ENCODE assay signal across 8 mouse cellular contexts in genomic region chr19:30843052-30843564, GRCm38 (mm10).
DNase-seq lines count a peak whose midpoint lies in the region; ATAC-seq and TF ChIP-seq lines count a peak whose summit lies in the region.

No protein-coding gene starts in this region.

- no peak overlapping the region for H3K4me3 ChIP-seq in E14TG2a.4 (replicated peaks; ENCODE audit: low read length)
- no peak overlapping the region for H3K4me3 ChIP-seq in embryonic facial prominence, embryonic 11.5 days (ENCODE audit: low read depth, low read length)
- no peak overlapping the region for H3K4me3 ChIP-seq in intestine, embryonic 16.5 days (ENCODE audit: low read length)
- no peak overlapping the region for H3K4me3 ChIP-seq in midbrain, embryonic 15.5 days

- H3K9me3 ChIP-seq in E14TG2a.4 (ENCODE audit: low read length): peaks cover 3% of the 10 kb centered on the region; the same call in 1 of the 2 replicates
- no peaks in the 10 kb centered on the region for H3K9me3 ChIP-seq in embryonic facial prominence, embryonic 11.5 days (replicated peaks; ENCODE audit: control insufficient read depth, low read length)
- no peaks in the 10 kb centered on the region for H3K9me3 ChIP-seq in intestine, embryonic 16.5 days (ENCODE audit: control insufficient read depth, low read length)
- H3K9me3 ChIP-seq in midbrain, embryonic 15.5 days: no peaks in the 10 kb centered on the region

- 9% methylated on average over 4 of the region's 4 CpGs for WGBS in embryonic facial prominence, embryonic 11.5 days
- 7% methylated on average over 4 of the region's 4 CpGs for WGBS in intestine, embryonic 16.5 days
- 9% methylated on average over 4 of the region's 4 CpGs for WGBS in midbrain, embryonic 15.5 days

- ATAC-seq in embryonic facial prominence, embryonic 11.5 days (replicated peaks; ENCODE audit: insufficient number of reproducible peaks, low FRiP score, low TSS enrichment, low read depth): peak; percentile 72; the same call in 1 of the 2 replicates
- ATAC-seq in intestine, embryonic 16.5 days: peak; percentile 88
- ATAC-seq in midbrain, embryonic 15.5 days (replicated peaks): peak; percentile 92

- TF ChIP-seq CTCF in E14TG2a.4 (conservative IDR thresholded peaks at IDR 0.05; ENCODE audit: low read length): peak; percentile 43

- no peaks in the 10 kb centered on the region for H3K36me3 ChIP-seq in E14TG2a.4 (ENCODE audit: insufficient read depth, low read length)
- no peaks in the 10 kb centered on the region for H3K36me3 ChIP-seq in embryonic facial prominence, embryonic 11.5 days (replicated peaks; ENCODE audit: control insufficient read depth, insufficient read depth, low read depth, low read length)
- H3K36me3 ChIP-seq in intestine, embryonic 16.5 days (ENCODE audit: control insufficient read depth, insufficient read depth, low read length): no peaks in the 10 kb centered on the region
- H3K36me3 ChIP-seq in midbrain, embryonic 15.5 days (replicated peaks): no peaks in the 10 kb centered on the region

- no peak overlapping the region for H3K9ac ChIP-seq in embryonic facial prominence, embryonic 11.5 days (replicated peaks; ENCODE audit: low read length)
- no peak overlapping the region for H3K9ac ChIP-seq in intestine, embryonic 16.5 days (ENCODE audit: low read depth, low read length)
- no peak overlapping the region for H3K9ac ChIP-seq in midbrain, embryonic 15.5 days

- DNase-seq in heart, adult 8-10 months (ENCODE audit: low spot score): peak; percentile 63
- no peak for DNase-seq in heart, postnatal 4 days
- DNase-seq in embryonic facial prominence, embryonic 11.5 days (ENCODE audit: low spot score): peak; percentile 71
- no peak for DNase-seq in urinary bladder, postnatal 14 days (ENCODE audit: low spot score)
- no peak for DNase-seq in urinary bladder, adult 2 months (ENCODE audit: low spot score)

- H3K27me3 ChIP-seq in E14TG2a.4 (ENCODE audit: insufficient read depth, low read length): no peaks in the 10 kb centered on the region
- no peaks in the 10 kb centered on the region for H3K27me3 ChIP-seq in embryonic facial prominence, embryonic 11.5 days (ENCODE audit: control insufficient read depth, insufficient read depth, low read length)
- H3K27me3 ChIP-seq in intestine, embryonic 16.5 days (replicated peaks; ENCODE audit: control insufficient read depth, insufficient read depth, low read length): no peaks in the 10 kb centered on the region
- H3K27me3 ChIP-seq in midbrain, embryonic 15.5 days (replicated peaks): no peaks in the 10 kb centered on the region

- H3K4me1 ChIP-seq in E14TG2a.4 (replicated peaks; ENCODE audit: low read depth, low read length): no peaks in the 10 kb centered on the region
- H3K4me1 ChIP-seq in embryonic facial prominence, embryonic 11.5 days (ENCODE audit: control insufficient read depth, insufficient read depth, low read length): no peaks in the 10 kb centered on the region
- no peaks in the 10 kb centered on the region for H3K4me1 ChIP-seq in intestine, embryonic 16.5 days (ENCODE audit: control insufficient read depth, insufficient read depth, low read length)
- H3K4me1 ChIP-seq in midbrain, embryonic 15.5 days: peaks cover 3% of the 10 kb centered on the region; the same call in 1 of the 2 replicates

- H3K27ac ChIP-seq in embryonic facial prominence, embryonic 11.5 days (replicated peaks; ENCODE audit: low read depth, low read length): no peak overlapping the region
- no peak overlapping the region for H3K27ac ChIP-seq in intestine, embryonic 16.5 days (ENCODE audit: low read length)
- no peak overlapping the region for H3K27ac ChIP-seq in midbrain, embryonic 15.5 days

- no peak overlapping the region for H3K4me2 ChIP-seq in embryonic facial prominence, embryonic 11.5 days (ENCODE audit: low read depth, low read length)
- no peak overlapping the region for H3K4me2 ChIP-seq in intestine, embryonic 16.5 days (ENCODE audit: low read depth, low read length)
- no peak overlapping the region for H3K4me2 ChIP-seq in midbrain, embryonic 15.5 days

Comparison
In these comparisons a context has a peak if more than half of its experiments do, and no peak if none do; other contexts are left out.
1. DNase-seq: peak in heart, adult 8-10 months (single experiment) and embryonic facial prominence, embryonic 11.5 days (single experiment); none in heart, postnatal 4 days (single experiment), urinary bladder, postnatal 14 days (single experiment) and urinary bladder, adult 2 months (single experiment).
2. Peak in every context shown above with its lines, with median percentiles within 50 percentile points of each other: ATAC-seq.